8 mouse cellular contexts compared by ENCODE assay signal in the genomic region with DNA sequence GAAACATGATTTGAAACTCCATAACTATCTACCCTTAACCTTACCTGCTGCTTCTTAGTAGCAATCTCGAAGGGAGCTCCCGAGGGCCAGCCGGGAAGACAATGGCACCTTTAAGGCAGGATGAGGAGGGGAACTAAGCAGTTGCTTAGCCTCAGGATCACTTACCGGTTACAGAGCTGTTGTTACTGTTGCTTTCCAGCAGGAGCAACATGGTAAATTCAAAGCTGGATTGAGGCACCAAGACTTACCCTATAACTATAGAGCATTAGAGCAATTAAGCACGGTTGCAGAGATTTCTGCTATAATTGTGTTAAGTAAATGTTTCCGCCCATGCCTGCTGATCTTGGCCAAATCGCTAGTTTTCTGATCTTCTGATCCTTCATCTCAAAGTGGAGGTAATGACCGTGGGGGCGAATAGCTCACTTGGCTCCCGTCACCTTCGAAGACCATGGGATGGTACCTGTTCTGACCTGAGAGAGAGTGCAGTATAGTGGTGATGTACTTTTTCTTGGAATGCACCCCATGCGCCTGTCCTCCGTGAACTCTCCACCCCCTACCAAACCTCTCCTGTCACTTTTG. TPM values are rescaled to one million over a fixed set of nuclear protein-coding genes. Genes with fewer than 3 reads are reported as not detected.
DNase-seq lines count a peak whose midpoint lies in the region; ATAC-seq and TF ChIP-seq lines count a peak whose summit lies in the region.

No protein-coding gene starts in this region.

- H3K9ac ChIP-seq in lung, embryonic 15.5 days = no peak overlapping the region
- H3K9ac ChIP-seq in limb, embryonic 13.5 days = peak overlapping the region; percentile 68; the same call in 1 of the 2 replicates

- WGBS in lung, embryonic 15.5 days = 14% methylated on average over 13 of the region's 13 CpGs
- 12% methylated on average over 13 of the region's 13 CpGs for WGBS in forebrain, embryonic 10.5 days
- 21% methylated on average over 13 of the region's 13 CpGs for WGBS in limb, embryonic 13.5 days
- 21% methylated on average over 13 of the region's 13 CpGs for WGBS in small intestine, adult 2 months

- no peaks in the 10 kb centered on the region for H3K9me3 ChIP-seq in lung, embryonic 15.5 days
- no peaks in the 10 kb centered on the region for H3K9me3 ChIP-seq in forebrain, embryonic 10.5 days
- H3K9me3 ChIP-seq in limb, embryonic 13.5 days = no peaks in the 10 kb centered on the region

- peak overlapping the region; percentile 32 for H3K4me3 ChIP-seq in lung, embryonic 15.5 days
- peak overlapping the region; percentile 60 for H3K4me3 ChIP-seq in forebrain, embryonic 10.5 days
- H3K4me3 ChIP-seq in limb, embryonic 13.5 days = peak overlapping the region; percentile 49
- peak overlapping the region; percentile 52; the same call in 1 of the 2 replicates for H3K4me3 ChIP-seq in small intestine, adult 2 months (ENCODE audit: low read depth, low read length)

- H3K27ac ChIP-seq in lung, embryonic 15.5 days = no peak overlapping the region
- H3K27ac ChIP-seq in forebrain, embryonic 10.5 days = no peak overlapping the region
- no peak overlapping the region for H3K27ac ChIP-seq in limb, embryonic 13.5 days
- no peak overlapping the region for H3K27ac ChIP-seq in small intestine, adult 2 months (ENCODE audit: insufficient read depth, low read depth, low read length)

- no peaks in the 10 kb centered on the region for H3K36me3 ChIP-seq in lung, embryonic 15.5 days
- peaks cover 17% of the 10 kb centered on the region for H3K36me3 ChIP-seq in forebrain, embryonic 10.5 days (replicated peaks)
- H3K36me3 ChIP-seq in limb, embryonic 13.5 days = peaks cover 10% of the 10 kb centered on the region; the same call in 1 of the 2 replicates
- H3K36me3 ChIP-seq in small intestine, adult 2 months (ENCODE audit: control insufficient read depth, insufficient read depth, low read length) = no peaks in the 10 kb centered on the region

- peak overlapping the region; percentile 63 for H3K4me2 ChIP-seq in lung, embryonic 15.5 days
- peak overlapping the region; percentile 75 for H3K4me2 ChIP-seq in limb, embryonic 13.5 days (replicated peaks)

- TF ChIP-seq POLR2A in small intestine, adult 2 months (IDR thresholded peaks at IDR 0.05; ENCODE audit: low read depth, low read length) = no peak

- no peak for ATAC-seq in lung, embryonic 15.5 days (ENCODE audit: borderline replicate concordance, extremely low read depth, low FRiP score, low TSS enrichment)
- ATAC-seq in limb, embryonic 13.5 days (ENCODE audit: low FRiP score, low read depth) = no peak

- no peak for DNase-seq in lung, postnatal 14 days
- DNase-seq in forebrain, embryonic 10.5 days (ENCODE audit: extremely low spot score, low spot score) = no peak
- DNase-seq in urinary bladder, adult 18-20 months (ENCODE audit: low spot score in 2 of 2) = no peak
- no peak for DNase-seq in urinary bladder, postnatal 25 days (ENCODE audit: low spot score)
- DNase-seq in frontal cortex, postnatal 25 days (ENCODE audit: low spot score in 2 of 2) = no peak

- H3K4me1 ChIP-seq in lung, embryonic 15.5 days = peaks cover 16% of the 10 kb centered on the region; the same call in 1 of the 2 replicates
- H3K4me1 ChIP-seq in forebrain, embryonic 10.5 days = peaks cover 72% of the 10 kb centered on the region
- peaks cover 53% of the 10 kb centered on the region for H3K4me1 ChIP-seq in limb, embryonic 13.5 days
- peaks cover 4% of the 10 kb centered on the region; the same call in 1 of the 2 replicates for H3K4me1 ChIP-seq in small intestine, adult 2 months (ENCODE audit: control insufficient read depth, insufficient read depth, insufficient read length, low read length)

- TF ChIP-seq CTCF in small intestine, adult 2 months (IDR thresholded peaks at IDR 0.05; ENCODE audit: extremely low read depth, insufficient read length, insufficient replicate concordance, low read depth, low read length) = no peak

- peaks cover 49% of the 10 kb centered on the region for H3K27me3 ChIP-seq in lung, embryonic 15.5 days
- peaks cover 72% of the 10 kb centered on the region for H3K27me3 ChIP-seq in forebrain, embryonic 10.5 days (ENCODE audit: poor library complexity, severe bottlenecking)
- peaks cover 29% of the 10 kb centered on the region for H3K27me3 ChIP-seq in limb, embryonic 13.5 days
- H3K27me3 ChIP-seq in small intestine, adult 2 months (ENCODE audit: control insufficient read depth, insufficient read depth, low read length) = peaks cover 21% of the 10 kb centered on the region

RNA-seq across cellular contexts. Expression of gene Rgs16, which starts 0.6 kb away (rescaled TPM):
- polyA plus RNA-seq in lung, embryonic 15.5 days (2015; fragmentation: Nextera tagmentation; extraction: Ambion mirVana) = 1.7 and 1.9 TPM in 2 replicates
- polyA plus RNA-seq in forebrain, embryonic 10.5 days (2016; fragmentation: Nextera tagmentation; extraction: Ambion mirVana) = 26.2 and 31.0 TPM in 2 replicates
- polyA plus RNA-seq in limb, embryonic 13.5 days (2015; fragmentation: Nextera tagmentation; extraction: Ambion mirVana) = 22.6 and 23.7 TPM in 2 replicates
- 0.18 and 0.34 TPM in 2 replicates for polyA plus RNA-seq in small intestine, adult 2 months (2012; rRNA removed)

RNA-seq across cellular contexts. Expression of gene Rnasel, which starts 9.7 kb away (rescaled TPM):
- 5.3 and 7.0 TPM in 2 replicates for polyA plus RNA-seq in lung, embryonic 15.5 days (2015; fragmentation: Nextera tagmentation; extraction: Ambion mirVana)
- 7.4 and 7.7 TPM in 2 replicates for polyA plus RNA-seq in forebrain, embryonic 10.5 days (2016; fragmentation: Nextera tagmentation; extraction: Ambion mirVana)
- polyA plus RNA-seq in limb, embryonic 13.5 days (2015; fragmentation: Nextera tagmentation; extraction: Ambion mirVana) = 12.3 and 12.4 TPM in 2 replicates
- polyA plus RNA-seq in small intestine, adult 2 months (2012; rRNA removed) = 5.9 and 10.9 TPM in 2 replicates
